Mouse (Mus musculus) spleen, postnatal 36 days (tissue): Measurements from ENCODE around the gene Gpr33.

Experiments
- DNase-seq, 2 experiments: peaks; one replicate each; pipeline ENCODE4 v3.0.0; 2022; ENCODE audit warnings: low spot score in 2 of 2, mixed read lengths in 1 of 2

Gpr33 gene

GRCm38 (mm10) chr12:51985163-51985748, 42.6 kb downstream of the Gpr33 start:
- DNase-seq, result no peak

- DNase-seq, result no peak
Measured at GRCm38 (mm10) chr12:51983625-51984024, 44.2 kb downstream of the Gpr33 start.

DNA sequence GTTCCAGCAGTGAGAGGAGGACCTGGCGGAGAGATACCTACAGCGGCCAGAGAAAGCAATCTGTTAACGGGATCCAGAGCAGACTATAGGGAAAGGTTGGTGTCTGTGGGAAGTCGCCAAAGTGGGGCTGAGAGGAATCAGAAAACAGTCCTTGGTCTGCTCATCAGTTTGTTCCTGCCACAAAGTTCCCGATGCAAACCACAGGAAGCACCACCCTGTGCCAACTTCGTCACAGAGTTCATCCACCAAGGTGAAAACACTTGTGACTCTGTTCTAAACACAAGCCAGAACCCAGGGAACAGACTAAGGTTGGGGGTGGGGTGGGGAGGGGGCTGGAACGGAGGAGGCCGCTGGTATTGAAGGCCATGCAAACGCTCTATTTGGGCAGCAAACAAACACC, 51.3 kb downstream of the Gpr33 start:
- no peak for DNase-seq

- DNase-seq, result no peak
Measured at GRCm38 (mm10) chr12:51974381-51974780, 53.5 kb downstream of the Gpr33 start.
